In genomic region chr15:12433893-12434599, GRCm38 (mm10) we compare ENCODE assay signal across 11 mouse cellular contexts.
DNase-seq lines count a peak whose midpoint lies in the region; ATAC-seq lines count a peak whose summit lies in the region.
"Had no signal": no experiment of that assay in that cellular context is flagged by ENCODE, and none has a peak within 500 bp of the region (broad histone marks: within the 10 kb centered on the region; RNA-seq: fewer than 3 reads in every experiment).

No protein-coding gene starts in this region.

- 0 out of 2 replicates have a peak, but pooled peaks have one; percentile 48 for ATAC-seq in frontal cortex, adult (ENCODE audit: low TSS enrichment)
- ATAC-seq in kidney, embryonic 15.5 days (replicated peaks; ENCODE audit: low FRiP score): no peak
- ATAC-seq in kidney, embryonic 16.5 days (ENCODE audit: low FRiP score, low TSS enrichment): no peak
- no peak for ATAC-seq in midbrain, embryonic 11.5 days (ENCODE audit: low FRiP score)

- H3K9me3 ChIP-seq in kidney, embryonic 15.5 days (replicated peaks): no peaks in the 10 kb centered on the region
- no peaks in the 10 kb centered on the region for H3K9me3 ChIP-seq in kidney, embryonic 16.5 days (ENCODE audit: low read length)
- H3K9me3 ChIP-seq in midbrain, embryonic 11.5 days (ENCODE audit: control insufficient read depth, low read length): no peaks in the 10 kb centered on the region
- H3K9me3 ChIP-seq: embryonic facial prominence, embryonic 12.5 days; megakaryocyte, embryonic 14.5 days had no signal

- WGBS in kidney, embryonic 15.5 days: 46% methylated on average over 19 of the region's 19 CpGs
- WGBS in kidney, embryonic 16.5 days: 41% methylated on average over 19 of the region's 19 CpGs
- WGBS in midbrain, embryonic 11.5 days: 76% methylated on average over 19 of the region's 19 CpGs

- no peak overlapping the region for H3K4me3 ChIP-seq in kidney, embryonic 15.5 days (replicated peaks)
- H3K4me3 ChIP-seq in kidney, embryonic 16.5 days (ENCODE audit: low read length): no peak overlapping the region
- no peak overlapping the region for H3K4me3 ChIP-seq in midbrain, embryonic 11.5 days (ENCODE audit: low read depth, low read length)
- H3K4me3 ChIP-seq: embryonic facial prominence, embryonic 12.5 days; megakaryocyte, embryonic 14.5 days had no signal

- peaks cover 5% of the 10 kb centered on the region; the same call in 1 of the 2 replicates for H3K36me3 ChIP-seq in kidney, embryonic 15.5 days
- H3K36me3 ChIP-seq in kidney, embryonic 16.5 days (ENCODE audit: insufficient read depth, low read length): no peaks in the 10 kb centered on the region
- no peaks in the 10 kb centered on the region for H3K36me3 ChIP-seq in midbrain, embryonic 11.5 days (ENCODE audit: control insufficient read depth, insufficient read depth, low read length)
- H3K36me3 ChIP-seq: embryonic facial prominence, embryonic 12.5 days had no signal

- H3K4me2 ChIP-seq in kidney, embryonic 15.5 days: no peak overlapping the region
- no peak overlapping the region for H3K4me2 ChIP-seq in kidney, embryonic 16.5 days (replicated peaks; ENCODE audit: low read depth, low read length)
- H3K4me2 ChIP-seq in midbrain, embryonic 11.5 days: no peak overlapping the region
- H3K4me2 ChIP-seq: embryonic facial prominence, embryonic 12.5 days had no signal

- no peak overlapping the region for H3K9ac ChIP-seq in kidney, embryonic 15.5 days
- H3K9ac ChIP-seq in kidney, embryonic 16.5 days (replicated peaks; ENCODE audit: low read length): no peak overlapping the region
- no peak overlapping the region for H3K9ac ChIP-seq in midbrain, embryonic 11.5 days (ENCODE audit: low read length)
- H3K9ac ChIP-seq: embryonic facial prominence, embryonic 12.5 days had no signal

- H3K27me3 ChIP-seq in kidney, embryonic 15.5 days: no peaks in the 10 kb centered on the region
- H3K27me3 ChIP-seq in kidney, embryonic 16.5 days (ENCODE audit: insufficient read depth, low read length): no peaks in the 10 kb centered on the region
- H3K27me3 ChIP-seq in midbrain, embryonic 11.5 days (ENCODE audit: control insufficient read depth, insufficient read depth, low read length): no peaks in the 10 kb centered on the region
- H3K27me3 ChIP-seq: embryonic facial prominence, embryonic 12.5 days had no signal

- peaks cover 69% of the 10 kb centered on the region for H3K4me1 ChIP-seq in kidney, embryonic 15.5 days
- peaks cover 62% of the 10 kb centered on the region for H3K4me1 ChIP-seq in kidney, embryonic 16.5 days (ENCODE audit: insufficient read depth, low read length)
- no peaks in the 10 kb centered on the region for H3K4me1 ChIP-seq in midbrain, embryonic 11.5 days (ENCODE audit: control insufficient read depth, insufficient read depth, low read length)

- no peak for DNase-seq in frontal cortex, postnatal 25 days (ENCODE audit: low spot score in 2 of 2)
- DNase-seq in urinary bladder, adult 18-20 months (ENCODE audit: low spot score in 2 of 2): peak; percentile 69 to 81
- DNase-seq in urinary bladder, adult 2 months (ENCODE audit: low spot score): no peak
- DNase-seq in urinary bladder, postnatal 36 days (ENCODE audit: low spot score in 2 of 2): peak; percentile 69 to 80
- DNase-seq in midbrain, embryonic 11.5 days (ENCODE audit: low spot score, missing footprints): no peak
- DNase-seq: cerebellum, adult 11 months had no signal

- H3K27ac ChIP-seq in kidney, embryonic 15.5 days: peak overlapping the region; percentile 64
- H3K27ac ChIP-seq in kidney, embryonic 16.5 days (ENCODE audit: low read length): no peak overlapping the region
- no peak overlapping the region for H3K27ac ChIP-seq in midbrain, embryonic 11.5 days (ENCODE audit: low read depth, low read length)
- H3K27ac ChIP-seq: embryonic facial prominence, embryonic 12.5 days had no signal

Comparison
In these comparisons a context has a peak if more than half of its experiments do, and no peak if none do; other contexts are left out.
1. DNase-seq: peak in urinary bladder, adult 18-20 months (2 of 2) and urinary bladder, postnatal 36 days (2 of 2); none in frontal cortex, postnatal 25 days (0 of 2), urinary bladder, adult 2 months (single experiment) and midbrain, embryonic 11.5 days (single experiment).